Mouse (Mus musculus): ENCODE measurements around the gene Pacs2.

DNA sequence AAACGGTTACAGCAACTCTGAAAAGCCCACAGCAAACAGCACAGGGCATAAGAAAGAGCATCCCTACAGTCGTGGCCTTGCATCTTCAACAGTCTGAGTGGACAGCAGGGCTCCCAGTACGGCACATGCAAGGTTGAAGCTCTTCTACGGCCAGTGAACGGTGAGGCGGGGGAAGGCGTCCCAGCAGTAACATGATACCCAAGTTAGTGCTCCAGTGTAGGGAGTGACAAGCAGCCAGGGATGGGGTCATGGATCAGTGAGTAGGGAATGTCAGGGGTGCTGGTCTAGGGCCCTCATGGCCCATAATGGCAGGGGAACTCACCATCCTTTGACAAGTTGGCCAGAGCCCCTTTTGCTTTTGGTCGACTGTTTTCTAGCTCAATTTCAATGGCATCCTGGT is 45.4 kb upstream of the Pacs2 start:
- TF ChIP-seq CTCF (IDR thresholded peaks at IDR 0.05): no peak
- no peak for TF ChIP-seq EP300 (IDR thresholded peaks at IDR 0.05)
